Mouse (Mus musculus) forebrain, embryonic 16.5 days (tissue): ENCODE measurements around the gene Caprin1. TPM values are rescaled to one million over a fixed set of nuclear protein-coding genes. Genes with fewer than 3 reads are reported as not detected.

Experiments used
- ATAC-seq: fragments of 200-750 bp; cut with Nextera tagmentation; 2 replicates; pipeline ENCODE4 v1.8.0; 2017; ENCODE audit warnings: mild to moderate bottlenecking, moderate library complexity
- H3K27ac ChIP-seq: fragments of 300-500 bp; sonication (generic); 2 replicates; pipeline ENCODE4 v1.5.1; 2014; ENCODE audit warnings: low read length, control low read depth
- H3K27me3 ChIP-seq: fragments of 300-500 bp; sonication (generic); replicated peaks from 2 replicates; pipeline ENCODE4 v1.6.1; 2014; ENCODE audit warnings: low read length; ENCODE audit not compliant: control insufficient read depth, insufficient read depth
- H3K36me3 ChIP-seq: fragments of 300-500 bp; sonication (generic); 2 replicates; pipeline ENCODE4 v1.6.1; 2014; ENCODE audit not compliant: control insufficient read depth, insufficient read depth
- H3K4me1 ChIP-seq: fragments of 300-500 bp; sonication (generic); replicated peaks from 2 replicates; pipeline ENCODE4 v1.6.1; 2014; ENCODE audit warnings: low read length; ENCODE audit not compliant: control insufficient read depth, insufficient read depth
- H3K4me2 ChIP-seq: fragments of 300-500 bp; sonication (generic); 2 replicates; pipeline ENCODE4 v1.6.1; 2014; ENCODE audit warnings: mild to moderate bottlenecking, low read length, control low read depth
- H3K4me3 ChIP-seq: fragments of 300-500 bp; sonication (generic); replicated peaks from 2 replicates; pipeline ENCODE4 v1.5.1; 2014; ENCODE audit warnings: mild to moderate bottlenecking, low read length, control low read depth
- H3K9ac ChIP-seq: fragments of 300-500 bp; sonication (generic); replicated peaks from 2 replicates; pipeline ENCODE4 v1.6.1; 2014; ENCODE audit warnings: low read depth, low read length, control low read depth
- H3K9me3 ChIP-seq: fragments of 300-500 bp; sonication (generic); 2 replicates; pipeline ENCODE4 v1.6.1; 2016; ENCODE audit warnings: low read length; ENCODE audit not compliant: control insufficient read depth
- WGBS: fragments of 180-500 bp; shearing (Covaris S2); extraction: QIAGEN DNeasy Blood & Tissue Kit; methylation state at CpG from one replicate; pipeline ENCODE4 v1.1.7; 2014; 5-methylcytosine and 5-hydroxymethylcytosine counted together
- microRNA-seq: library from miRNA; unstranded; fragments of <30 nt; microRNA quantifications from one replicate; pipeline ENCODE4, GENCODE M21; 2017
- polyA plus RNA-seq: library from polyadenylated mRNA; unstranded; fragments of >200 nt; fragmentation: Nextera tagmentation; extraction: Ambion mirVana; gene quantifications from 2 replicates; pipeline ENCODE4 v1.2.1, GENCODE M21; 2015

The Caprin1 gene
- polyA plus RNA-seq, 1 experiment from 2014 or later = 472 TPM

DNA sequence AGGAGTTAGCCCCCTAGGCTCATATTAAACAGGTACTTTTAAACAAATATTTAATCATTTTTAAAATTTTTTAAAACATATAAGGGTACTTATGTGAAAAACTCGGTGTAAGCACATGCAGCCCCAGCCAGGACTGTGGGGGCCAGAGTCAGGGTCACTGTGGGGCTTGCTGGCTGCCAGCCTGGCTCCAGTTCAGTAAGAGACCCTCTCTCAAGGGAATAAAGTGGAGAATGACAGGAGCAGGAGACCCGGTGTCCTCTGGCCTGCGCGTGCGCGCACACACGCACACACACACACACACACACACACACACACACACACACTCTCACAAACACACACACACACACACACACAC, 78.2 kb downstream of the Caprin1 start:
- WGBS = 92% methylated on average over 7 of the region's 7 CpGs
- Histone ChIP-seq H3K4me1 (no peaks in the 10 kb centered on the region), H3K9ac (no peak overlapping the region), H3K36me3 (peaks cover 8% of the 10 kb centered on the region), H3K27me3 (no peaks in the 10 kb centered on the region), H3K27ac (no peak overlapping the region), H3K4me3 (no peak overlapping the region), H3K4me2 (no peak overlapping the region), H3K9me3 (no peaks in the 10 kb centered on the region)
- 0 out of 2 replicates have a peak, but pooled peaks have one; percentile 21 for ATAC-seq

- no peaks in the 10 kb centered on the region for H3K4me1 ChIP-seq
- no peaks in the 10 kb centered on the region for H3K9me3 ChIP-seq
- H3K4me2 ChIP-seq = no peak overlapping the region
- WGBS = 56% methylated on average over 8 of the region's 8 CpGs
- H3K36me3 ChIP-seq = peaks cover 8% of the 10 kb centered on the region
- no peak overlapping the region for H3K27ac ChIP-seq
- H3K9ac ChIP-seq = no peak overlapping the region
- H3K4me3 ChIP-seq = no peak overlapping the region
- H3K27me3 ChIP-seq = no peaks in the 10 kb centered on the region
- peak; percentile 87 for ATAC-seq
These were observed 78.7 kb downstream of the Caprin1 start for GRCm38 (mm10) chr2:103718594-103719291.

DNA sequence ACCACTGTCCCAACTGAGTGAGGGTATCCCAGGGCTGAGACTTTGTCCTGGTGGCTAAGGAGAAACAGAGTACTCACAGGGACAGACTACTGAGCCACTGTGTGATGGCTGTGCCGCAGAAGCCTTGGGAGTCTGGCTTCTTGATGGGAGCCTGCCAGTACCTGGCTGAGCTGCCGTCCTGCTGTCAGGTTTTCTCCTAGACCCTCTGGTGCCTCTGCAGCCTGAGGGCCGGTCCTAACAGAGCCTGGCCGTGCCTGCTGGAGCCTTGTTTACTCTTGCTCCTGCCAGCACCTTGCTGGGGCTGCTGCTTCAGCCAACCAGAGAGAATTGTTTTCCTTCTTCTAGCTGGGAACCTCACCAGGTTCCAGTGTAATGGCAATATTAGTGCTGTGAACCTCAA, 83.0 kb downstream of the Caprin1 start:
- Histone ChIP-seq H3K36me3 (no peaks in the 10 kb centered on the region), H3K27ac (no peak overlapping the region)
- 63% methylated on average over 4 of the region's 4 CpGs for WGBS

GRCm38 (mm10) chr2:103713831-103714230, 83.6 kb downstream of the Caprin1 start:
- Histone ChIP-seq H3K4me2 (no peak overlapping the region), H3K36me3 (no peaks in the 10 kb centered on the region), H3K9ac (no peak overlapping the region), H3K9me3 (no peaks in the 10 kb centered on the region), H3K27me3 (no peaks in the 10 kb centered on the region), H3K27ac (no peak overlapping the region), H3K4me3 (no peak overlapping the region), H3K4me1 (no peaks in the 10 kb centered on the region)
- no peak for ATAC-seq
- WGBS = 91% methylated on average over 7 of the region's 7 CpGs

More for the DNA sequence above, 83.0 kb downstream of the Caprin1 start:
- H3K9ac ChIP-seq = no peak overlapping the region
- no peak overlapping the region for H3K4me2 ChIP-seq
- no peak overlapping the region for H3K4me3 ChIP-seq
- no peaks in the 10 kb centered on the region for H3K27me3 ChIP-seq
- no peaks in the 10 kb centered on the region for H3K4me1 ChIP-seq
- no peak for ATAC-seq
- H3K9me3 ChIP-seq = no peaks in the 10 kb centered on the region

Small RNA genes lying within 50 kb of the gene (microRNA-seq; reads per million reads assigned to microRNA genes)
- gene Gm22757 = not detected
- gene Gm22761 = not detected

Other genes with a start within 250 kb of the Caprin1 start
- 7.4 and 7.8 TPM in 2 replicates for gene Abtb2, start 231.3 kb downstream of the Caprin1 start, polyA plus RNA-seq
- 26.9 and 32.2 TPM in 2 replicates for gene Nat10, start 36.4 kb downstream of the Caprin1 start, polyA plus RNA-seq
- gene Lmo2, start 160.3 kb upstream of the Caprin1 start, polyA plus RNA-seq = 19.8 and 20.0 TPM in 2 replicates
- 64.3 and 66.1 TPM in 2 replicates for gene Fbxo3, start 230.1 kb upstream of the Caprin1 start, polyA plus RNA-seq
- gene 4931422A03Rik, start 230.7 kb upstream of the Caprin1 start, polyA plus RNA-seq = 2.2 and 3.2 TPM in 2 replicates